Mouse (Mus musculus) midbrain, embryonic 11.5 days (tissue): ENCODE measurements around the gene Tenm3. TPM values are rescaled to one million over a fixed set of nuclear protein-coding genes. Genes with fewer than 3 reads are reported as not detected.

Source experiments
- ATAC-seq: fragments of 200-750 bp; cut with Nextera tagmentation; 2 replicates; pipeline ENCODE4 v1.8.0; 2017; ENCODE audit warnings: moderate TSS enrichment, moderate library complexity; ENCODE audit not compliant: low FRiP score
- DNase-seq: peaks from one replicate; pipeline ENCODE4 v3.0.0; 2015; ENCODE audit warnings: low spot score; ENCODE audit errors: missing footprints
- H3K27ac ChIP-seq: fragments of 300-500 bp; sonication (generic); 2 replicates; pipeline ENCODE4 v1.5.1; 2014; ENCODE audit warnings: low read depth, low read length
- H3K27me3 ChIP-seq: fragments of 300-500 bp; sonication (generic); 2 replicates; pipeline ENCODE4 v1.6.1; 2014; ENCODE audit warnings: mild to moderate bottlenecking, low read length, moderate library complexity, mixed read lengths; ENCODE audit not compliant: control insufficient read depth, insufficient read depth
- H3K36me3 ChIP-seq: fragments of 300-500 bp; sonication (generic); 2 replicates; pipeline ENCODE4 v1.6.1; 2014; ENCODE audit warnings: mild to moderate bottlenecking, low read length, moderate library complexity, mixed read lengths; ENCODE audit not compliant: control insufficient read depth, insufficient read depth
- H3K4me1 ChIP-seq: fragments of 300-500 bp; sonication (generic); 2 replicates; pipeline ENCODE4 v1.6.1; 2014; ENCODE audit warnings: low read length; ENCODE audit not compliant: control insufficient read depth, insufficient read depth
- H3K4me2 ChIP-seq: fragments of 300-500 bp; sonication (generic); 2 replicates; pipeline ENCODE4 v1.6.1; 2014; ENCODE audit warnings: mild to moderate bottlenecking, moderate library complexity
- H3K4me3 ChIP-seq: fragments of 300-500 bp; sonication (generic); 2 replicates; pipeline ENCODE4 v1.5.1; 2014; ENCODE audit warnings: low read depth, low read length
- H3K9ac ChIP-seq: fragments of 300-500 bp; sonication (generic); 2 replicates; pipeline ENCODE4 v1.6.1; 2014; ENCODE audit warnings: low read length
- H3K9me3 ChIP-seq: fragments of 300-500 bp; sonication (generic); 2 replicates; pipeline ENCODE4 v1.6.1; 2016; ENCODE audit warnings: low read length; ENCODE audit not compliant: control insufficient read depth
- WGBS: fragments of 180-500 bp; shearing (Covaris S2); extraction: QIAGEN DNeasy Blood & Tissue Kit; methylation state at CpG from one replicate; pipeline ENCODE4 v1.1.7; 2014; 5-methylcytosine and 5-hydroxymethylcytosine counted together
- polyA plus RNA-seq: library from polyadenylated mRNA; unstranded; fragments of >200 nt; fragmentation: Nextera tagmentation; extraction: Ambion mirVana; gene quantifications from 2 replicates; pipeline ENCODE4 v1.2.1, GENCODE M21; 2014

Tenm3 gene
- polyA plus RNA-seq, 1 experiment from 2014 or later = 39.6 TPM

DNA sequence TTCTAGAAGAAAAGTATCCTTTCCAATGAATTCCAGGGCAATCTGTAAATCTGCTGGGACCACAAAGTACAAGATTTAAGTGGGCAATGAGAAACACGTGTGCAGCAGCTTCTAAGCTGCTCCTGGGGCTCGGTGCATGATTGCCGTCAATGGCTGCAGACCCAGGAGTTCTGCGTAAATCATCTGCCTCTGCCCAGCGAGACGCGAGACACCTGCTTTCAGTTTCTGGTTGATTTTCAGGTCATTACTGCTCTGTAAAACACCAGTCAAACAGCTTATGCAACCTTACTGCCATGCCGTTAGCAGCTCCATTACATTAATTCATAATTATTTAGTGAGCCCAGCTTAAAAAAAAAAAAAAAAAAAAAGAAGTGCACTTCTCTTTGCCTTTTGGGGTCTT is 543.7 kb downstream of the Tenm3 start:
- H3K36me3 ChIP-seq = peaks cover 15% of the 10 kb centered on the region
- H3K9ac ChIP-seq = no peak overlapping the region
- ATAC-seq (no peak), DNase-seq (no peak)
- no peak overlapping the region for H3K4me3 ChIP-seq
- no peak overlapping the region for H3K4me2 ChIP-seq
- no peaks in the 10 kb centered on the region for H3K27me3 ChIP-seq
- no peaks in the 10 kb centered on the region for H3K9me3 ChIP-seq
- H3K27ac ChIP-seq = no peak overlapping the region
- no peaks in the 10 kb centered on the region for H3K4me1 ChIP-seq
- WGBS = 83% methylated on average over 8 of the region's 8 CpGs

DNA sequence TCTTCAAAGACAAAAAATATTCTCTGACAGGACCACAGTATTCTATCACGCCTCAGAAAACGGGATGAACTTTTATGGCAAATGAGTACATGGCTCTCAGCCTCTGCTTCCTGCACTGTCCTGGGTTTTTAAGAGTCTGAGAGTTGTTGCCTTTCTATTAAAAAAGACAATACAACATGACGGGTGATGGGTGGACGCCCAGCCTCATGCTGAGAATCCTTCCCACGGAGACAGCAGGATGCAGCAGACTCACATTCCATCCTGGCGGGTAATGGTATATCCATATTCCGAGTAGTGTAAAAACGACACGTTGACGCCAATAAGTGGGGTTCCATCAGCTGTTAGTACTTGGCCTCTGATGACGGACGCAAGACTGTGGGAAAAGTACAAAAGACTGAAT is 544.4 kb downstream of the Tenm3 start:
- H3K4me1 ChIP-seq = no peaks in the 10 kb centered on the region
- H3K4me2 ChIP-seq = no peak overlapping the region
- H3K27ac ChIP-seq = no peak overlapping the region
- 81% methylated on average over 12 of the region's 12 CpGs for WGBS
- DNase-seq (no peak), ATAC-seq (no peak)
- H3K27me3 ChIP-seq = no peaks in the 10 kb centered on the region
- no peak overlapping the region for H3K9ac ChIP-seq
- no peaks in the 10 kb centered on the region for H3K9me3 ChIP-seq
- peaks cover 15% of the 10 kb centered on the region for H3K36me3 ChIP-seq
- no peak overlapping the region for H3K4me3 ChIP-seq

DNA sequence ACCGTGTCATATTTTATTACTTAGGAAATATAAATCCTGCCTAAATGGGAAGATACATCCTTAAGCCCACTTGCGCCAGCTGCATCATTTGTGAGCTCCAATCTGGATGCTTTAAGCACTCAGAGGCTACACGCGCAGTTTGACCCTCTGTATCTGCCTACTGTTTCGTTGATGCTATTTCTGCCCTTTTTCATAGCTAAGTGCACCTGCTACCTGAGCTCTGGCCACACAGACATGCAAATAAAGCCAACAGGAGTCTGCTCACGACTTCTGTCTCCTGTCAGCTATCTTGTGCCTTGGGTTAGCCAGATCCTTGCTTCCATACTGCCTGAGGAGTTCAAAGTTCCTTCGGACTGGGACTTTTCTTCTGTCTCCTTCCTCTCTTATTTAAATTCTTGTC is 547.4 kb downstream of the Tenm3 start:
- Histone ChIP-seq H3K9ac (no peak overlapping the region), H3K27ac (no peak overlapping the region), H3K4me3 (no peak overlapping the region), H3K4me1 (no peaks in the 10 kb centered on the region), H3K36me3 (peaks cover 19% of the 10 kb centered on the region), H3K9me3 (no peaks in the 10 kb centered on the region), H3K27me3 (no peaks in the 10 kb centered on the region), H3K4me2 (no peak overlapping the region)
- 97% methylated on average over 7 of the region's 7 CpGs for WGBS
- no peak for DNase-seq
- no peak for ATAC-seq

DNA sequence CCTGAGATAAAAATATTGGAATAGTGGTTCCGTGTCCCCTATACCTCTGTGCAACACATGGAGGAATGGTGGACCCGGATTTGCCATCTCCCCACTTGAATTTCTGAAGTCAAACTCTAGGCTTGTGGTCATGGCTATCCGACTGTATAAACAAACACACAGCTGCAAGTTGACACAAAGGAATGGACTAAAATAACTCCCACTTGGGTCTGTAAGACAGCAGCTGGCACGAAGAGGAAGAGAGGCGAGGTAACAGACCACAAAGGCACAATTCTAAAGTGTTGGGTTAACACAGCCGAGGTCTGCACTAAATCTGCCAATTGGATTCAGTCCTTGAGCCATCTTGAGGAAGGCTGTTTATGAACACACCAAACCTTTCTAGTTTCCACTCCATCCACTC is 548.2 kb downstream of the Tenm3 start:
- 91% methylated on average over 6 of the region's 6 CpGs for WGBS
- H3K4me2 ChIP-seq = no peak overlapping the region
- H3K27me3 ChIP-seq = no peaks in the 10 kb centered on the region
- H3K9me3 ChIP-seq = no peaks in the 10 kb centered on the region
- no peak for ATAC-seq
- H3K4me3 ChIP-seq = no peak overlapping the region
- H3K4me1 ChIP-seq = no peaks in the 10 kb centered on the region
- H3K9ac ChIP-seq = no peak overlapping the region
- H3K27ac ChIP-seq = no peak overlapping the region
- peaks cover 21% of the 10 kb centered on the region for H3K36me3 ChIP-seq
- no peak for DNase-seq

DNA sequence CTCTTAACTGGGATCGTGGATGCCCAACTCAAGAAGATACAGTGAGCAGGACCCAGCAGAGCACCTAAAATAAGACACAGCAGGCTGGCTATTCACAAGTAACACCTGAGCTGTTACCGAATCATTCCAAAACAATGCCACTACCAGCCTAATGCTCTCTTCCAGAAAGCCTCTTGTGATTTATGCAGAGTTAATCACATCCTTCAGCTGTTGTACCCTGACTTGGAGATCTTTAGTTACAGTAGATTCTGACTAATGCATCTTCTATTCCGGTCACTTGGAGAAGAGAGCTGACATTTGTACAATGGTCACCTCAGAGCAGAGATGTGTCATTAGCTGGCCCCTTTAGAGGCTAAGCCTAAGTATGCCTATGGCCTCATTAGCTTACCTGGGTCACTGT is 550.0 kb downstream of the Tenm3 start:
- 92% methylated on average over 3 of the region's 3 CpGs for WGBS
- H3K4me1 ChIP-seq = no peaks in the 10 kb centered on the region
- no peak overlapping the region for H3K4me3 ChIP-seq
- H3K9ac ChIP-seq = no peak overlapping the region
- H3K27ac ChIP-seq = no peak overlapping the region
- peaks cover 25% of the 10 kb centered on the region for H3K36me3 ChIP-seq
- DNase-seq (no peak), ATAC-seq (no peak)
- H3K9me3 ChIP-seq = no peaks in the 10 kb centered on the region
- H3K27me3 ChIP-seq = no peaks in the 10 kb centered on the region
- no peak overlapping the region for H3K4me2 ChIP-seq

DNA sequence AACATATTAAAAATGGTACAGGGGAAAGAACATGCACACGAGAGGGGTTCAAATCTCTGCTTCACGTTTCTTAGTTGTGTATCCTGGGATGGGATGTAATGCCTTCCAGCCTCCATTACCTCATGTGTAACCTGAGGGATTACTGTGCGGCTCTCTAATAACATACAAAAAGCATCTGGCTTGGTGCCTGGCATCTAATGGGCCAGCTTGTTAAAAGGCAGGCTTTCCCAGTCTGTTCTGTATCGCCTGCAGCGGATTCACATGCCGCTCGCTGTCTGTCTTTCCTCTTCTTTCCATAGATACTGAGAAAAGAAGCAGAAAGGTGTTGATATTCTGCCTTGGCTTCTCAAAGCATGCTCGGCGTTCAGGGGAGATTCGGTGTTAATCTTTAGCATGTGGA is 558.3 kb downstream of the Tenm3 start:
- 0 out of 2 replicates have a peak overlapping the region, but pooled peaks have one; percentile 9 for H3K9ac ChIP-seq
- H3K36me3 ChIP-seq = peaks cover 9% of the 10 kb centered on the region; the same call in 1 of the 2 replicates
- H3K27ac ChIP-seq = no peak overlapping the region
- ATAC-seq (no peak), DNase-seq (no peak)
- H3K4me3 ChIP-seq = no peak overlapping the region
- H3K4me2 ChIP-seq = no peak overlapping the region
- 96% methylated on average over 10 of the region's 10 CpGs for WGBS
- H3K9me3 ChIP-seq = no peaks in the 10 kb centered on the region
- H3K27me3 ChIP-seq = 0 out of 2 replicates have a peak, but pooled peaks cover 3% of the 10 kb centered on the region
- no peaks in the 10 kb centered on the region for H3K4me1 ChIP-seq

DNA sequence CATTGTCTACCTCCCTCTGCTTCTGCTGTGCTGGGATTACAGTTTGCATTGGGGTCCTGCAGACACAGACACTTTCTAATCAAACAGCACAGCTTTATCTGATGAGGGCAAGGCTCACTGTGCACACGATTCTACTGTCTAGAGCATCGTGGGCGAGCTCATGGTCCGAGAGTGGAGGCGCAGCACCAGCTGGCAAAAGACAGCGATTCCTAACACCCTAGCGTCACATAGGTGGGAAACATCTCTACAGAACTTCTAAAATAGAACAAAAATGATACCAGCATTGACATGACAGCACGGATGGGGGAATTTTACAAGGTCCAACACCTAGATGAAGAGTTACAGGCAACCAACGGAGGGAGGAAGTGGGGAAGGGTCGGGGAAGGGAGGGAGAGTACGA is 561.9 kb downstream of the Tenm3 start:
- 90% methylated on average over 11 of the region's 11 CpGs for WGBS
- H3K27me3 ChIP-seq = 0 out of 2 replicates have a peak, but pooled peaks cover 3% of the 10 kb centered on the region
- ATAC-seq (no peak), DNase-seq (no peak)
- H3K27ac ChIP-seq = no peak overlapping the region
- no peak overlapping the region for H3K4me3 ChIP-seq
- peaks cover 5% of the 10 kb centered on the region; the same call in 1 of the 2 replicates for H3K36me3 ChIP-seq
- no peaks in the 10 kb centered on the region; the same call in 1 of the 2 replicates for H3K9me3 ChIP-seq
- no peak overlapping the region for H3K4me2 ChIP-seq
- peaks cover 5% of the 10 kb centered on the region; the same call in 1 of the 2 replicates for H3K4me1 ChIP-seq
- no peak overlapping the region for H3K9ac ChIP-seq

DNA sequence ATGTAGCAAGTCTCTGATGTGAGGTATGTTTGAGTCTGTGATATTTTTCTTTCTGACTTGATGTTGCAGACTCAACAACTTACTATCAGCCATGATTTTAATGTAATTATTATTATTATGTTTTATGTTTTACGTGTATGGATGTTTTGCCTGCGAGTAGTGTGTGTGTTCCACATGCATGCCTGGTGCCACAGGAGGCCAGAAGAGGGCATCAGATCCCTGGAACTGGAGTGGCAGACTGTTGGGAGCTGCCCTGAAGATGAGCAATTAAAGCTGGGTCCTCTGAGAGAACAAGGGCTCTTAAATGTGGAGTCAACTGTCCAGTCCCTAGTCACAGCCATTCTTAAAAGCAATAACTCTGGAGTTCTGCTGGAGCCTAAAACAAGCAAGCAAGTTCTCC is 564.4 kb downstream of the Tenm3 start:
- H3K9ac ChIP-seq = no peak overlapping the region
- peaks cover 5% of the 10 kb centered on the region; the same call in 1 of the 2 replicates for H3K4me1 ChIP-seq
- 0 out of 2 replicates have a peak, but pooled peaks cover 3% of the 10 kb centered on the region for H3K27me3 ChIP-seq
- peaks cover 13% of the 10 kb centered on the region for H3K9me3 ChIP-seq
- ATAC-seq (no peak), DNase-seq (no peak)
- H3K4me3 ChIP-seq = no peak overlapping the region
- no peak overlapping the region for H3K4me2 ChIP-seq
- 97% methylated on average over 2 of the region's 2 CpGs for WGBS
- H3K27ac ChIP-seq = no peak overlapping the region
- H3K36me3 ChIP-seq = peaks cover 19% of the 10 kb centered on the region

DNA sequence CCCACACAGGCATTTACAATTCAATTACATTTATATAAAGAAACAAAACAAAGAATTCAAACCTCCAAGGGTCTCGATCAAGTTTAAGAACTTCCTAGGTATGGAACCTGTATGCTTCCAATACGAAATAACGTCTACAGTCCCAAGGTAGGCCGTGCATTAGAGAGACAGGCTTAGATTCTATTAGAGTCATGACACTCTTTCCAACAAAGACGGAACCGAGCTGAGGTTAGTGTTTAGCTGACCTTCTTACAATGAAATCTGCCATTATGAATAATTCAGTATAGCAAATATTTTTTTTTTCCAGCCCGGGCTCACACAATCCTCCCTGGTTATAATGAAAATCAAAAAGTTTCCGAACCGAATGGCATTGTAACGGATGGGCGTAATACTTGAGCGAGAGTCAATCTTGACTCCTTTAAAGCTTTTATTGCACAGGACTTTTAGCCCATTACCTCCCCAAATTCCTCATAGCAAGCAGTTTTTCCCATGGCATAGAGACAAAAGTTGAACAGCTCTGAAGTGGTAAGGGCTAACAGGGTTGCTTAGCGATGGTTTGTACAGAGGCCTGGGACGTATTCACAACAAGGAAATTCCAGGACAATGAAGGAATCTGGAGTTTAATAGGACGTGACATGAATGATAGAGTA is 565.6 kb downstream of the Tenm3 start:
- peak; percentile 95 for DNase-seq

More for the DNA sequence above, 565.6 kb downstream of the Tenm3 start:
- 32% methylated on average over 15 of the region's 15 CpGs for WGBS
- peaks cover 19% of the 10 kb centered on the region for H3K36me3 ChIP-seq
- H3K4me2 ChIP-seq = no peak overlapping the region
- H3K27ac ChIP-seq = no peak overlapping the region
- no peak overlapping the region for H3K4me3 ChIP-seq
- peaks cover 5% of the 10 kb centered on the region; the same call in 1 of the 2 replicates for H3K4me1 ChIP-seq
- ATAC-seq = peak; percentile 94
- H3K27me3 ChIP-seq = 0 out of 2 replicates have a peak, but pooled peaks cover 3% of the 10 kb centered on the region
- no peak overlapping the region for H3K9ac ChIP-seq
- H3K9me3 ChIP-seq = peaks cover 13% of the 10 kb centered on the region
